Mouse (Mus musculus): ENCODE results near the gene Rspo4.

Rspo4 gene

DNA sequence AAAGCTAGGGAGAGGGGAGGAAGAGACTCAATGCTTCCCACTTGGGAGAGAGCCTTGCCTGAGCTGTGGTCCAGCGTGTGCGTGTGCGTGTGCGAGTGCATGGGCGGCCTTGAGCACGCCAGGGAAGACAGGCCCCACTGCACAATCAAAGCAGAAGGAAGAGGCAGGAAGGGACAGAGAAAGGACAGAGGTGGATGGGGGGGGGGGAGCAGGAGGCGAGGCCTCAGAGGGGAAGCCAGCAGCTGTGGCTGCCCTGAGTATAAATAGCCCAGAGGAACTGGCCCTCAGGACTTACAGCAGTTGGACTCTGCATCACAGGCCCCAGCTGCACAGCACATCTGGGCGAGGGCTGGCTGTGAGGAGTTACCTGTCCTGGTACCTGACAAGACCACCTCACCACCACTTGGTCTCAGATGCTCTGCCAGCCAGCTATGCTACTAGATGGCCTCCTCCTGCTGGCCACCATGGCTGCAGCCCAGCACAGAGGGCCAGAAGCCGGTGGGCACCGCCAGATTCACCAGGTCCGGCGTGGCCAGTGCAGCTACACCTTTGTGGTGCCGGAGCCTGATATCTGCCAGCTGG lies 68.3 kb downstream of the Rspo4 start, which contains the start of gene Angpt4:
Angpt4 (plus strand) TSS at position 292 of the 582 bp plus-strand sequence.
- DNase-seq (ENCODE audit: low read depth in 1 of 2, low spot score in 2 of 2): no peak

DNA sequence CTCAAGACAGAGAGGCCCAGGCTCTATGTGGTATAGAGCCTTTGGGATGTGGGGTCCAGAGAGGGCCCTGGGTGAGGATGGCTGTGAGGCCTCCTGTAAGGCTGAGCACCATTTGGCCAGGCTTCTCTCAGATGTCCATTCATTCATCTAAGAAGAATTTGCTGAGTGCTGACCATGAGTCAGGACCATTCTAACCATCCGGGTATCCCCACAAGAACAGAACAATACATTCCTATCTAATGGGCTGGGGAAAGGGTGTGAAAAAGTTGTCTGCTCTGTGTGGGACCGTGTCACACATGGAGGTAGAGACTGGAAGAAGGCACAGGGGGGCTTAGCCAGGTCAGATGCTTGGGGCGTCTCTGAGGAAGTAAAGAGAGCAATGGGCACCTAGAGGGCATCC lies 69.0 kb downstream of the Rspo4 start:
- no peak for DNase-seq (ENCODE audit: low read depth in 1 of 2, low spot score in 2 of 2)

DNA sequence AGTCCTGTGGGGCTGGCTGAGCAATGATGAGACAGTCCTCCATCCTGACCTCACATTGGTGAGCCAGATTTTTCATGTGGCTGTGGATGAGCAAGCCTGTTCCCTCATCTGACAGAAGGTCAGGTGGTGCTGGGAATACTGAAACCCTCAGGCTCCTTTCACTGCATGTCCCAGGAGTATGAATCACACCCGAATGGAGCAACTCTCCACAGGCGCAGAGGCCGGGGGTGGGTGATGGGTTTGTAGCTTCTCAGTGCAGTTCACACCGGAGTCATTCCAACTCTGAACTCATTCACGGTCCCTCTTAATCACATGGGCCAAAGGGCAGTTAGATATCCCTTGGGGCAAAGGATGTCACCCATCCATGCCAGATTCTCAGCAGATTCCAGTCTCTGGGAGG lies 71.4 kb downstream of the Rspo4 start:
- no peak for DNase-seq (ENCODE audit: low read depth in 1 of 2, low spot score in 2 of 2)

DNA sequence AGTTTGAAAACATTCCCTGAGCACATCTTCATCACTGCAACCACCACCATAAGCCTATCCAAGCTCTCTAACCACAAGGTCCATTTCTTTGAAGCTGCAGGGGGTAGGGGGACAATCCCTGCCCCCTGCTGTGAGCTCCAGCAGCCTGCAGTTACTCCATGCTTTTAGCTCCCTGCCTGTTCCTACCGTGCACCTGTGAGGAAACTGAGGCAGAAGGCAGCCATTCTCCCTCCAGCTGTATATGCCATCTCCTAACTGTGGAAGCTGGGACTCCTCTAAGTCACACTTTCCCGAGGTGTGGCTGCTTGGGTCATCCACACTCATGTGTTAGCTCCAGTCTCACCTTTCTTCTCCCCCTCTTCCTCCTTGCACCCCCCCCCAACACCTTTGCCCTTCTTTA lies 72.4 kb downstream of the Rspo4 start:
- no peak for DNase-seq (ENCODE audit: low read depth in 1 of 2, low spot score in 2 of 2)

DNA sequence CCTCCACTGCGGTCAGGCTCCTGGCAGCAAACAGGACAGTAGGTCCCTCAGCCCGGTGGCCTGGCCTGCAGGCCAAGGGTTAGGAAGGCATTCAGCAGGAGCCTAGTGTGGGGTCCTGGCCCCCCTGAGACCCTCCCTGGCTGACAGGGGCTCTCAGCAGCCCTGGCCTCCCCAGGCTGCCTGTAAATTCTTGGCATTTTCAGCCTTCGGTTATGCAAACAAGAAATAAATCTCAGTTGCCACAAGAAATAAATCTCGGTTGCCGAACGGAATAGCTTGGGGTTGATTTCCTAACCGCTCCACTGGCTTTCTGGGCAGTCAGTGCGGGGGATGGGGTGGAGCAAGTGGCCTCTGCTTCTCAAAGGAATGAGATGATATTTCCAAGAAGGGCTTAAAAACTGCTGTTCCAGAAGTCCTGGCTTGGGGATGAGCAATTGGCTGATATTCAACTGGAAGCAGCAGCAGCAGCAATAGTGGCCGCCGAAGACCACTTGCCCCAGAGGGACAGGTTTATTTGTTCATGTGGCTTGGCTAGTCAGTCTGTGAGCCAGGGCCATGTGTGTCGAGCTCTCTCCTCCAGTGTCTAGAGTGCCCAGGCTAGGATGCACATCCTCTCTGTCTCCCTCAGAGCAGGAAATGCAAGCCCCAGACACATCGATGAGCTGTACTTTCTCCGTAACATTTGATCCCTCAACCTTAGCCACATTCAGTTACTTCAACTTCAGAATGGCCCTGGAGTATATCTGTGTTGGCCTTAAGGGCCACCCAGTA lies 73.5 kb downstream of the Rspo4 start:
- no peak for DNase-seq (ENCODE audit: low read depth in 1 of 2, low spot score in 2 of 2)

DNA sequence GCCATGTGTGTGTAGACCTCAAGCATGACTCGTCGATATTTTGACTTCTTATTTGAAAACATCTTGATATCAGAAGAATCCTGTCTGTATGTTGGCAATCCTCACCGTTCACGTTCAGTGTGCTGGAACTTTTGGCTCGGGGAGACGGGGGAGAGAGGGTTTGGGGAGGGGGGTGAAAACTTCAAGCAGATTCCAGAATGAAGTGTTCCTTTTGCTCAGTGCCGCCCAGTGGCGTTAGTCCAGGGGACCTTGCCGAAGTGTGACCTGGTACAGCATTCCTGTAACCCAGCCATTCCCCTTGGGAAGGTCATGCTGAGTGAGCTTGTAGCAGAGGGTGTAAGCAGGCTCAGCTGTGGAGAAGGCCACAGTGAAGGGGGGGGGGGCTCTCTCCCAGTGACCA lies 76.4 kb downstream of the Rspo4 start:
- no peak for DNase-seq (ENCODE audit: low read depth in 1 of 2, low spot score in 2 of 2)

DNA sequence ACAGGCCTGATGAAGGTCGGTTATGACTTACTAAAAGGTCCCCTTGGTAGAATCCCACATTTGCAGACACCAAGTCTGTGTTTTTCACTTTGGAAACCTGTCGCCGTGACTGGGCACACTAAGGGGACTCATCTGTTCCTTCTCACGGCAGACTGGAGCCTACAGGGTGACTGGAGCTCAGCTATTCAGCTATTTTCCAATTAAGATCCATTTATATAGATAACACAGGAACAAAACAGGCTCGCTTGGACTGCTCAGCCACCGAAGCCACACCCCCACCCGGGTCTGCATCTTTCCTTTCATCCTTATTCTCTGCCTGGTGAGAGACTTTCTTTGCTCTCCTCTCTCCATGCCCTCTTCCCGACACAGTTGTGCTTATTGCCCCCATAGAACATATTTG lies 78.3 kb downstream of the Rspo4 start:
- no peak for DNase-seq (ENCODE audit: low read depth in 1 of 2, low spot score in 2 of 2)

DNA sequence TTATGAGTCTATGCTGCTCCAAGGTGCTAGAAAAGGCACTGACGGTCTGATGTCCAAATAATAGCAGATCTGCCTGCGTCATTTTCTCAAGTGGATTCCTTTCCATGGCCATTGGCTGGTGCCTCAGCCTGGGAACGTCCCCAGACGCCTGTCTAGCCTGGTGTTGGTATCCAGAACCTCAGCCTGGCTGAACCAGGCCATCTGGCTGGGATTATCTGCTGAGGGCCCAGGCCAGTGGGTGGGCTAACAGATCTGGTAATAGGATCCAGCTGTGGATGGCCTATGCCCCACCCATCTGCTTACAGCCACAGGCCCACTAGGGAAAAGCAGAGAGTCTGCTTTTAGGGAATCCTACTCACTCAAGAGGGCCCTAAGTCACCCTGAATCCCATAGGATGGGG lies 78.9 kb downstream of the Rspo4 start:
- DNase-seq (ENCODE audit: low read depth in 1 of 2, low spot score in 2 of 2): no peak
